Mouse (Mus musculus) right cerebral cortex, adult 2 months (tissue): ENCODE results near the gene Hsd17b2.

ENCODE experiments used
- DNase-seq, 2 experiments: peaks; one replicate each; pipeline ENCODE4 v3.0.0; 2021 to 2022; ENCODE audit warnings: low spot score in 2 of 2

Hsd17b2 gene

GRCm38 (mm10) chr8:117772597-117772996 lies 70.9 kb downstream of the Hsd17b2 start:
- no peak for DNase-seq

GRCm38 (mm10) chr8:117775626-117776025 lies 73.9 kb downstream of the Hsd17b2 start:
- no peak for DNase-seq

GRCm38 (mm10) chr8:117776075-117776474 lies 74.4 kb downstream of the Hsd17b2 start:
- no peak for DNase-seq

GRCm38 (mm10) chr8:117778531-117779322 lies 77.0 kb downstream of the Hsd17b2 start:
- DNase-seq = no peak

GRCm38 (mm10) chr8:117779344-117779743 lies 77.6 kb downstream of the Hsd17b2 start:
- no peak for DNase-seq

GRCm38 (mm10) chr8:117781375-117782129 lies 79.8 kb downstream of the Hsd17b2 start:
- no peak for DNase-seq

- no peak for DNase-seq
Measured at GRCm38 (mm10) chr8:117783021-117783420, 81.3 kb downstream of the Hsd17b2 start.

GRCm38 (mm10) chr8:117786428-117786827 lies 84.7 kb downstream of the Hsd17b2 start:
- no peak for DNase-seq

GRCm38 (mm10) chr8:117792616-117793144 lies 91.0 kb downstream of the Hsd17b2 start:
- DNase-seq = no peak

- no peak for DNase-seq
Measured at GRCm38 (mm10) chr8:117794581-117794980, 92.9 kb downstream of the Hsd17b2 start.

- DNase-seq = no peak
Measured at GRCm38 (mm10) chr8:117796464-117796863, 94.8 kb downstream of the Hsd17b2 start.

- no peak for DNase-seq
Measured at GRCm38 (mm10) chr8:117798066-117798465, 96.4 kb downstream of the Hsd17b2 start.

GRCm38 (mm10) chr8:117801443-117802298 lies 100.0 kb downstream of the Hsd17b2 start, which contains the start of gene Mphosph6:
Gene Mphosph6 (minus strand): TSS chr8:117801943.
- peak; percentile 95 to 97 for DNase-seq

- peak in 1 of 2 experiments; percentile 29 for DNase-seq
Measured at GRCm38 (mm10) chr8:117802299-117802689, 100.6 kb downstream of the Hsd17b2 start.

- DNase-seq = no peak
Measured at GRCm38 (mm10) chr8:117805419-117805818, 103.7 kb downstream of the Hsd17b2 start.
